Mouse (Mus musculus) midbrain, embryonic 16.5 days (tissue): Measurements from ENCODE around the gene Bend4. TPM values are rescaled to one million over a fixed set of nuclear protein-coding genes. Genes with fewer than 3 reads are reported as not detected.

Source experiments
- ATAC-seq: fragments of 200-750 bp; cut with Nextera tagmentation; 2 replicates; pipeline ENCODE4 v1.8.0; 2017; ENCODE audit warnings: moderate TSS enrichment
- H3K27ac ChIP-seq: fragments of 300-500 bp; sonication (generic); 2 replicates; pipeline ENCODE4 v1.5.1; 2014; ENCODE audit warnings: mild to moderate bottlenecking, low read length, mixed read lengths
- H3K27me3 ChIP-seq: fragments of 300-500 bp; sonication (generic); 2 replicates; pipeline ENCODE4 v1.6.1; 2014; ENCODE audit warnings: low read depth, low read length, mixed read lengths; ENCODE audit not compliant: control insufficient read depth, insufficient read depth
- H3K36me3 ChIP-seq: fragments of 300-500 bp; sonication (generic); 2 replicates; pipeline ENCODE4 v1.6.1; 2014; ENCODE audit warnings: mild to moderate bottlenecking, low read length, moderate library complexity, mixed read lengths; ENCODE audit not compliant: control insufficient read depth, insufficient read depth
- H3K4me1 ChIP-seq: fragments of 300-500 bp; sonication (generic); 2 replicates; pipeline ENCODE4 v1.6.1; 2014; ENCODE audit warnings: mild to moderate bottlenecking, low read length, mixed read lengths; ENCODE audit not compliant: control insufficient read depth, insufficient read depth
- H3K4me2 ChIP-seq: fragments of 300-500 bp; sonication (generic); 2 replicates; pipeline ENCODE4 v1.6.1; 2014; ENCODE audit warnings: mild to moderate bottlenecking, low read length, mixed read lengths
- H3K4me3 ChIP-seq: fragments of 300-500 bp; sonication (generic); 2 replicates; pipeline ENCODE4 v1.5.1; 2014; ENCODE audit warnings: low read depth, mild to moderate bottlenecking, low read length, moderate library complexity, mixed read lengths
- H3K9ac ChIP-seq: fragments of 300-500 bp; sonication (generic); 2 replicates; pipeline ENCODE4 v1.6.1; 2014; ENCODE audit warnings: low read depth, low read length, mixed read lengths
- H3K9me3 ChIP-seq: fragments of 300-500 bp; sonication (generic); replicated peaks from 2 replicates; pipeline ENCODE4 v1.6.1; 2014; ENCODE audit warnings: mild to moderate bottlenecking, low read length, mixed read lengths; ENCODE audit not compliant: control insufficient read depth, poor library complexity, severe bottlenecking
- WGBS: fragments of 180-500 bp; shearing (Covaris S2); extraction: QIAGEN DNeasy Blood & Tissue Kit; methylation state at CpG from one replicate; pipeline ENCODE4 v1.1.7; 2014; 5-methylcytosine and 5-hydroxymethylcytosine counted together
- polyA plus RNA-seq: library from polyadenylated mRNA; unstranded; fragments of >200 nt; fragmentation: Nextera tagmentation; extraction: Ambion mirVana; gene quantifications from 2 replicates; pipeline ENCODE4 v1.2.1, GENCODE M21; 2015

The Bend4 gene
- polyA plus RNA-seq, 1 experiment from 2014 or later, result 13.8 TPM

DNA sequence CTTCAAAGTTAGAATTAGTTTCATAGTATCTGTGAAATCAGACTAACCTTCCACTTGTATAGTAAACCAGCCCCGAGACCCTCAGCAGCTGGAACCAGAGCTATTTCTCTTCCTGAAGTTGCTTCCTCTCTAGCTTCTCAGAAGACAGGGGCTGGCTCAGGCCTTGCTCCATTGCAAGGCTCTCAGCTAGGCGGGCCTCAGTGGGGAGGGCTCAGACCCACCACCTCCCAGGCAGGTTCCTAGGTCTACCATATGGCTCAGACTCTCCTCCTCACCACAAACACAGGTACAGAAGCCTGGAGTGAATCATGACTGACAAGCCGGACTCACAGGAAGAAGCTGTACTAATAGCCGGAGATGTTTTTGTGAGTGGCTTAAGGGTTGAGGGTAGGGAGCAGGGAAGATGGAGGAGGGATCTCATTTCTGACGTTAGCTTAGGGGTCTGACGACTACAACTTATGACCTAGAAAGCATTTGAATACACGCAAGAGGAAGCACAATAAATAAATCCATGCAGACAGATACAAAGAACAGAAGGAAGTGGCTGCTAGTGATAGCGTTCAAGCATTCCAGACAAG lies 51.0 kb downstream of the Bend4 start:
- H3K4me3 ChIP-seq, result no peak overlapping the region
- H3K36me3 ChIP-seq, result no peaks in the 10 kb centered on the region
- H3K9ac ChIP-seq, result no peak overlapping the region
- no peak overlapping the region for H3K4me2 ChIP-seq
- H3K27ac ChIP-seq, result no peak overlapping the region
- H3K9me3 ChIP-seq, result no peaks in the 10 kb centered on the region
- 87% methylated on average over 8 of the region's 8 CpGs for WGBS
- no peaks in the 10 kb centered on the region for H3K4me1 ChIP-seq
- no peaks in the 10 kb centered on the region for H3K27me3 ChIP-seq
- ATAC-seq, result no peak

DNA sequence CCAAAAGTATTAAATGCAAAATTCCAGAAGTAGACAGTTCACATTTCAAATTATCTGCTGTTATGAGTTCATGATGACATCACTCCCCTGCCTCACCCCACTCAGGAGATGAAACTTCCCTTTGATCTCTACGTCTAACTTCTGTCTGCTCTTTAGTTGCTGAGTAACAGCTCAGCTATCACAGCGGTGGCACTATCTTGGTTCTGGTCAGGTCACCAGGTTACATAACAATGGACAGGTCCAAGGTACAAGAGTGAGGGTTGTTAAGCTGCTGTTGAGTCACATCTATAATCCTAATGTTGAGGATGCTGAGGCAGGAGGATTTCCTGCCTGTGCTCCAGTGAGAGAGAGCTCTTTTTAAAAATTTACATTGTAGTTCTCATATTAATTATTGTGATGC lies 65.2 kb downstream of the Bend4 start:
- Histone ChIP-seq H3K27me3 (no peaks in the 10 kb centered on the region), H3K4me3 (no peak overlapping the region), H3K4me1 (no peaks in the 10 kb centered on the region), H3K9ac (no peak overlapping the region), H3K36me3 (no peaks in the 10 kb centered on the region), H3K27ac (no peak overlapping the region), H3K9me3 (no peaks in the 10 kb centered on the region), H3K4me2 (no peak overlapping the region)
- ATAC-seq, result no peak
- 85% methylated on average over 2 of the region's 2 CpGs for WGBS

DNA sequence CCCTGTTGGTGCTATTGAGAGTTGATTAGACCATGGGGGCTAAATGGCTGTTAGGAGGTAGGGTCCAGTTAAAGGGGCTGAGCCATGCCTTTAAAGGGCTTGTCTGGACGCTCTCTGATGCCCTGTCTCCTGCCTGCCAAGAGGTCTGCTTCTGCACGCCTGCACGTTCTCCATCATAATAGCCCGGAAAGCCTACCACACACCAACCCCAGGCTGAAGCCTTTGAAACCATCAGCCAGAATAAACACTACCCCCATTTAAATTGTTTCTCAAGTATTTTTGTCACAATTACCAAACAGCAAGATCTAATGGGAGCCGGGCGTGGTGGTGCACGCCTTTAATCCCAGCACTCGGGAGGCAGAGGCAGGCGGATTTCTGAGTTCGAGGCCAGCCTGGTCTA lies 65.8 kb downstream of the Bend4 start:
- 93% methylated on average over 10 of the region's 10 CpGs for WGBS
- H3K9ac ChIP-seq, result no peak overlapping the region
- no peak overlapping the region for H3K27ac ChIP-seq
- no peak for ATAC-seq
- no peaks in the 10 kb centered on the region for H3K9me3 ChIP-seq
- no peaks in the 10 kb centered on the region for H3K27me3 ChIP-seq
- no peaks in the 10 kb centered on the region for H3K36me3 ChIP-seq
- H3K4me1 ChIP-seq, result no peaks in the 10 kb centered on the region
- no peak overlapping the region for H3K4me3 ChIP-seq
- no peak overlapping the region for H3K4me2 ChIP-seq

DNA sequence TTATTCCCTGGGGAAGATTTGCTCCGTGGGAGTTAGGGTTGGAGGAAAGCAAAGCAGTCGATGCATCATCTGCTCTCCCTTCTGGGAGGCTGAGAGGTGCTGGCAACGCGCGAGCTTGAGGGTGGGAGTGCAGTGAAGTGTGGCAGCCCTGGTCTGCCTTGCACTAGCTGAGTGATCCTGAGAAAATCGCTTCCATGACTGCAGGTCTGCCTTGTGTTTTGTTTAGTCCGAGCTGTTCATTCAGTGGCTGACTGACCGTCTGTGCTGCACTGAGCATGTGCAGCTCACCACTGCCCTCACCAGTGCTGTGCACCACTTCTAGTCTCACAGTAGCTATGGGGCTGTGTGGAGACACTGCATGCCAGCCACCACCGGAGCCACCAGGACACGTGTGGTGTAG lies 79.2 kb downstream of the Bend4 start:
- H3K9me3 ChIP-seq, result no peaks in the 10 kb centered on the region
- no peak overlapping the region for H3K9ac ChIP-seq
- 69% methylated on average over 10 of the region's 10 CpGs for WGBS
- H3K4me2 ChIP-seq, result no peak overlapping the region
- H3K36me3 ChIP-seq, result peaks cover 48% of the 10 kb centered on the region
- H3K4me3 ChIP-seq, result no peak overlapping the region
- H3K4me1 ChIP-seq, result no peaks in the 10 kb centered on the region
- no peak for ATAC-seq
- H3K27ac ChIP-seq, result no peak overlapping the region
- H3K27me3 ChIP-seq, result no peaks in the 10 kb centered on the region

DNA sequence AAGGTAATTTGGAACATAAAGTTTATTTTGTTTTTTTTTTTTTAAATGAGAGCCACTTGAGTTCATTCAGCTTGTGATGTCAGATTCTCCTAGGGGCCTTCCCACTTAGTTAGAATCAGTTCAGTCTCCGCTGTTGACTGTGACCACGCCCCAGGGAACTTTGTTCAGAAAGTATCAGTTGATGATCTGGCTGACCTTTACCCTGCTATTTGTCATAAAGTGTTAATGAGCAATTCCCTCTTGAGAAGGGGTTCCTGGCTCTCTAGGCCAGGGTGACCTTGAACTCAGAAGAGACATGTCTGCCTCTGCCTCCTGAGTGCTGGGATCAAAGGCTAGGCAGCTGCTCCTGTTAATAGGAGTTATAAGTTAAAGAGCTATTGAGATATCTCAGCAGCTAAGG lies 81.0 kb downstream of the Bend4 start:
- no peak overlapping the region for H3K4me2 ChIP-seq
- H3K27ac ChIP-seq, result no peak overlapping the region
- no peak for ATAC-seq
- no peak overlapping the region for H3K9ac ChIP-seq
- 95% methylated on average over 2 of the region's 2 CpGs for WGBS
- H3K9me3 ChIP-seq, result no peaks in the 10 kb centered on the region
- H3K4me1 ChIP-seq, result no peaks in the 10 kb centered on the region
- peaks cover 52% of the 10 kb centered on the region for H3K36me3 ChIP-seq
- no peak overlapping the region for H3K4me3 ChIP-seq
- no peaks in the 10 kb centered on the region for H3K27me3 ChIP-seq

Other genes with a start within 250 kb of the Bend4 start
- 67.5 and 77.0 TPM in 2 replicates for gene Tmem33, start 167.7 kb downstream of the Bend4 start, polyA plus RNA-seq
- gene Slc30a9, start 121.4 kb downstream of the Bend4 start, polyA plus RNA-seq, result 174 and 183 TPM in 2 replicates
- 16.3 and 19.5 TPM in 2 replicates for gene Shisa3, start 179.6 kb upstream of the Bend4 start, polyA plus RNA-seq